ENCODE assay signal across 9 mouse cellular contexts in genomic region chr15:101247155-101247498, GRCm38 (mm10). TPM values are rescaled to one million over a fixed set of nuclear protein-coding genes. Genes with fewer than 3 reads are reported as not detected.
DNase-seq lines count a peak whose midpoint lies in the region; ATAC-seq and TF ChIP-seq lines count a peak whose summit lies in the region.
"Had no signal": no experiment of that assay in that cellular context is flagged by ENCODE, and none has a peak within 500 bp of the region (broad histone marks: within the 10 kb centered on the region; RNA-seq: fewer than 3 reads in every experiment).

No protein-coding gene starts in this region.

- DNase-seq in kidney, postnatal 14 days = no peak
- DNase-seq in hindbrain, embryonic 14.5 days (ENCODE audit: low spot score) = no peak
- DNase-seq in midbrain, postnatal 0 days (ENCODE audit: low spot score) = no peak
- DNase-seq in left cerebral cortex, adult 11 months (ENCODE audit: low spot score) = no peak
- DNase-seq in gastrocnemius, postnatal 10 days = no peak
- no peak for DNase-seq in spleen, postnatal 10 days (ENCODE audit: low spot score in 2 of 2)

- no peaks in the 10 kb centered on the region for H3K36me3 ChIP-seq in kidney, embryonic 14.5 days (ENCODE audit: control insufficient read depth, insufficient read depth, low read length)
- no peaks in the 10 kb centered on the region for H3K36me3 ChIP-seq in hindbrain, embryonic 14.5 days (replicated peaks; ENCODE audit: control insufficient read depth, insufficient read depth)
- no peaks in the 10 kb centered on the region for H3K36me3 ChIP-seq in midbrain, postnatal 0 days (ENCODE audit: insufficient read depth, low read length)

- 81% methylated on average over 1 of the region's 1 CpGs for WGBS in kidney, embryonic 14.5 days
- WGBS in hindbrain, embryonic 14.5 days = 87% methylated on average over 1 of the region's 1 CpGs
- 81% methylated on average over 1 of the region's 1 CpGs for WGBS in midbrain, postnatal 0 days

- no peak overlapping the region for H3K27ac ChIP-seq in kidney, embryonic 14.5 days (ENCODE audit: low read depth, low read length)
- no peak overlapping the region; the same call in 1 of the 2 replicates for H3K27ac ChIP-seq in hindbrain, embryonic 14.5 days
- 0 out of 2 replicates have a peak overlapping the region, but pooled peaks have one; percentile 73 for H3K27ac ChIP-seq in midbrain, postnatal 0 days (ENCODE audit: low read depth, low read length)
- H3K27ac ChIP-seq: liver, embryonic 14.5 days had no signal

- H3K9ac ChIP-seq in kidney, embryonic 14.5 days (ENCODE audit: low read depth, low read length) = no peak overlapping the region
- H3K9ac ChIP-seq in hindbrain, embryonic 14.5 days = peak overlapping the region; percentile 74; the same call in 1 of the 2 replicates
- H3K9ac ChIP-seq in midbrain, postnatal 0 days (replicated peaks; ENCODE audit: low read length, poor library complexity, severe bottlenecking) = peak overlapping the region; percentile 51
- H3K9ac ChIP-seq: liver, embryonic 14.5 days had no signal

- no peak overlapping the region for H3K4me3 ChIP-seq in kidney, embryonic 14.5 days (ENCODE audit: low read length)
- H3K4me3 ChIP-seq in hindbrain, embryonic 14.5 days (replicated peaks; ENCODE audit: low read length) = peak overlapping the region; percentile 54
- H3K4me3 ChIP-seq in midbrain, postnatal 0 days (ENCODE audit: low read depth, low read length) = peak overlapping the region; percentile 44

- H3K4me2 ChIP-seq in kidney, embryonic 14.5 days (replicated peaks; ENCODE audit: low read depth, low read length) = peak overlapping the region; percentile 50; the same call in 1 of the 2 replicates
- peak overlapping the region; percentile 63 for H3K4me2 ChIP-seq in hindbrain, embryonic 14.5 days (replicated peaks)
- peak overlapping the region; percentile 57 for H3K4me2 ChIP-seq in midbrain, postnatal 0 days (ENCODE audit: low read depth, low read length, poor library complexity, severe bottlenecking)

- no peak for ATAC-seq in kidney, embryonic 14.5 days (ENCODE audit: low FRiP score, low TSS enrichment)
- peak; percentile 32 for ATAC-seq in activated CD4-positive, CD25-positive, alpha-beta regulatory T cell, adult 4 months
- ATAC-seq in hindbrain, embryonic 14.5 days (ENCODE audit: low FRiP score) = no peak
- no peak for ATAC-seq in midbrain, postnatal 0 days (ENCODE audit: low FRiP score)

- no peaks in the 10 kb centered on the region for H3K27me3 ChIP-seq in kidney, embryonic 14.5 days (ENCODE audit: control insufficient read depth, insufficient read depth, low read length)
- H3K27me3 ChIP-seq in hindbrain, embryonic 14.5 days (ENCODE audit: control insufficient read depth, insufficient read depth, low read length) = no peaks in the 10 kb centered on the region
- no peaks in the 10 kb centered on the region for H3K27me3 ChIP-seq in midbrain, postnatal 0 days (ENCODE audit: insufficient read depth, low read length)

- H3K4me1 ChIP-seq in kidney, embryonic 14.5 days (ENCODE audit: control insufficient read depth, insufficient read depth, low read length) = 0 out of 2 replicates have a peak, but pooled peaks cover 2% of the 10 kb centered on the region
- peaks cover 7% of the 10 kb centered on the region for H3K4me1 ChIP-seq in hindbrain, embryonic 14.5 days (replicated peaks; ENCODE audit: control insufficient read depth, insufficient read depth, low read length)
- H3K4me1 ChIP-seq in midbrain, postnatal 0 days (ENCODE audit: insufficient read depth, low read length) = no peaks in the 10 kb centered on the region; the same call in 1 of the 2 replicates

- H3K9me3 ChIP-seq in kidney, embryonic 14.5 days (ENCODE audit: control insufficient read depth, low read length) = no peaks in the 10 kb centered on the region
- H3K9me3 ChIP-seq in hindbrain, embryonic 14.5 days (ENCODE audit: control insufficient read depth, low read length) = no peaks in the 10 kb centered on the region
- H3K9me3 ChIP-seq in midbrain, postnatal 0 days (ENCODE audit: low read length) = no peaks in the 10 kb centered on the region

- TF ChIP-seq CTCF in midbrain, postnatal 0 days (IDR thresholded peaks at IDR 0.05) = no peak

RNA-seq across cellular contexts. Expression of gene Nr4a1, which starts 6.9 kb away (rescaled TPM):
- 4.5 and 5.0 TPM in 2 replicates for polyA plus RNA-seq in kidney, embryonic 14.5 days (2014; fragmentation: Nextera tagmentation; extraction: Ambion mirVana)
- 10 to 100 TPM; 37.5 to 92.8 TPM for polyA plus RNA-seq in activated CD4-positive, CD25-positive, alpha-beta regulatory T cell, adult 4 months (2017; shearing (Covaris generic))
- 5.0 and 5.1 TPM in 2 replicates for polyA plus RNA-seq in hindbrain, embryonic 14.5 days (2014; fragmentation: Nextera tagmentation; extraction: Ambion mirVana)
- 6.9 and 7.7 TPM in 2 replicates for total RNA-seq in midbrain, postnatal 0 days (2014; rRNA removed)
- polyA plus RNA-seq in midbrain, postnatal 0 days (2015; fragmentation: Nextera tagmentation; extraction: Ambion mirVana) = 6.9 and 7.0 TPM in 2 replicates
- 10 to 100 TPM; 22.5 to 23.1 TPM for total RNA-seq in gastrocnemius, postnatal 10 days (2021)

RNA-seq across cellular contexts. Expression of gene Grasp, which starts 23.1 kb away (rescaled TPM):
- 5.0 and 5.7 TPM in 2 replicates for polyA plus RNA-seq in kidney, embryonic 14.5 days (2014; fragmentation: Nextera tagmentation; extraction: Ambion mirVana)
- not detected for polyA plus RNA-seq in activated CD4-positive, CD25-positive, alpha-beta regulatory T cell, adult 4 months (2017; shearing (Covaris generic))
- 1.6 and 2.5 TPM in 2 replicates for polyA plus RNA-seq in hindbrain, embryonic 14.5 days (2014; fragmentation: Nextera tagmentation; extraction: Ambion mirVana)
- total RNA-seq in midbrain, postnatal 0 days (2014; rRNA removed) = 6.3 and 7.7 TPM in 2 replicates
- 1.8 and 1.9 TPM in 2 replicates for polyA plus RNA-seq in midbrain, postnatal 0 days (2015; fragmentation: Nextera tagmentation; extraction: Ambion mirVana)
- 10 to 100 TPM in 1 of 2 experiments, 1 to 10 TPM in 1; 9.0 to 11.5 TPM for total RNA-seq in gastrocnemius, postnatal 10 days (2021)

RNA-seq across cellular contexts. Expression of gene Atg101, which starts 36.9 kb away (rescaled TPM):
- polyA plus RNA-seq in kidney, embryonic 14.5 days (2014; fragmentation: Nextera tagmentation; extraction: Ambion mirVana) = 71.8 and 76.5 TPM in 2 replicates
- polyA plus RNA-seq in activated CD4-positive, CD25-positive, alpha-beta regulatory T cell, adult 4 months (2017; shearing (Covaris generic)) = 10 to 100 TPM; 42.8 to 43.6 TPM
- 65.4 and 66.3 TPM in 2 replicates for polyA plus RNA-seq in hindbrain, embryonic 14.5 days (2014; fragmentation: Nextera tagmentation; extraction: Ambion mirVana)
- total RNA-seq in midbrain, postnatal 0 days (2014; rRNA removed) = 33.5 and 61.1 TPM in 2 replicates
- polyA plus RNA-seq in midbrain, postnatal 0 days (2015; fragmentation: Nextera tagmentation; extraction: Ambion mirVana) = 74.2 and 75.6 TPM in 2 replicates
- 10 to 100 TPM; 24.4 to 27.2 TPM for total RNA-seq in gastrocnemius, postnatal 10 days (2021)

RNA-seq across cellular contexts. Expression of gene 6030408B16Rik, which starts 45.9 kb away (rescaled TPM):
- 25.8 and 28.2 TPM in 2 replicates for polyA plus RNA-seq in kidney, embryonic 14.5 days (2014; fragmentation: Nextera tagmentation; extraction: Ambion mirVana)
- polyA plus RNA-seq in activated CD4-positive, CD25-positive, alpha-beta regulatory T cell, adult 4 months (2017; shearing (Covaris generic)) = under 1 TPM in 1 of 2 experiments, not detected in 1; 0.38 TPM
- polyA plus RNA-seq in hindbrain, embryonic 14.5 days (2014; fragmentation: Nextera tagmentation; extraction: Ambion mirVana) = 0.23 and 0.37 TPM in 2 replicates
- not detected in 2 replicates for total RNA-seq in midbrain, postnatal 0 days (2014; rRNA removed)
- polyA plus RNA-seq in midbrain, postnatal 0 days (2015; fragmentation: Nextera tagmentation; extraction: Ambion mirVana) = 0.22 and 0.33 TPM in 2 replicates
- under 1 TPM; 0.54 to 0.77 TPM for total RNA-seq in gastrocnemius, postnatal 10 days (2021)
